Mouse (Mus musculus) lung, postnatal 25 days (tissue): Measurements from ENCODE around the gene Ttc6.

Experiments used
- DNase-seq: peaks from one replicate; pipeline ENCODE4 v3.0.0; 2022; ENCODE audit warnings: low spot score

The Ttc6 gene

DNA sequence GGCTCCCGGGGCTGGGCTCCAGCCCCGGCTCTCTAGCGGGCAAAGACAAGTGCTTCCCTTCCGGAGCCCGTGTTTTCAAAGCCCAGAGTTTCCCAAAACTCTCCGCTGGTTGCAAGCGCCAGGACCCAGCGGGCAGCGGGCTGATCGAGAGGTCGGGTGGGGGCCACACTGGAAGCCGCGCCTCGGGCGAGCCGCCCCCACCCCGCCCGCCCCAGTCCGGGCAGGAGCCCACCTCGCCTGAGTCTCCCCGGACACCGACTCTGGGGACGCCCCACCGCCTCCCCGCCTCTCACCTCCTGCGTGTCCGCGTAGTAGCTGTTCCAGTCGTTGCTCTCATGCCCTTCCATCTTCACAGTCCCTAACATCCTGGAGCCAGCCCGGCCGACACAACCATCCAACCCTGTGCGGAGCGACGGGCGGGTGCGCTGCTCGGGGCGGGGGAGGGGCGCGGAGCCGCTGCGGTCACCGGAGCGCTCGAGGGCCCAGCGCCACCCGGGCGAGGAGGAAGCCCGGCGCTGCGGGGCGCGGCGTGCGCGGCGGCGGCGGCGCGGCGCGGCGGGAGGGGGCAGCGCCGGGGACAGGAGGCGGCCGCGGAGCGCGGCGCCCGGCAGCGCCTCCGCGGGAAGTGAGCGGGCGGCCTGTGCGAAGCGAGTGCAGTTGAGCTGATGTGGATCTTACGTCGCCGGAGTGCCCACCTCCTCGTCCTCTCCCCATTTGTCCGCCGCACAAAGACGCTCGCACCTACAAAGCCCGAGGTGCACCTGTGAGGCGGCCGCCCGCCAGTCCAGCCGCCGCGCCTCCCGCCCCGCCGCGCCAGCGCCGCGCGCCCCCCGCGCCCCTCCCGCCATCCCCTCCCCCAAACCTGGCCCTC lies 18.3 kb upstream of the Ttc6 start:
- DNase-seq = peak; percentile 61

DNA sequence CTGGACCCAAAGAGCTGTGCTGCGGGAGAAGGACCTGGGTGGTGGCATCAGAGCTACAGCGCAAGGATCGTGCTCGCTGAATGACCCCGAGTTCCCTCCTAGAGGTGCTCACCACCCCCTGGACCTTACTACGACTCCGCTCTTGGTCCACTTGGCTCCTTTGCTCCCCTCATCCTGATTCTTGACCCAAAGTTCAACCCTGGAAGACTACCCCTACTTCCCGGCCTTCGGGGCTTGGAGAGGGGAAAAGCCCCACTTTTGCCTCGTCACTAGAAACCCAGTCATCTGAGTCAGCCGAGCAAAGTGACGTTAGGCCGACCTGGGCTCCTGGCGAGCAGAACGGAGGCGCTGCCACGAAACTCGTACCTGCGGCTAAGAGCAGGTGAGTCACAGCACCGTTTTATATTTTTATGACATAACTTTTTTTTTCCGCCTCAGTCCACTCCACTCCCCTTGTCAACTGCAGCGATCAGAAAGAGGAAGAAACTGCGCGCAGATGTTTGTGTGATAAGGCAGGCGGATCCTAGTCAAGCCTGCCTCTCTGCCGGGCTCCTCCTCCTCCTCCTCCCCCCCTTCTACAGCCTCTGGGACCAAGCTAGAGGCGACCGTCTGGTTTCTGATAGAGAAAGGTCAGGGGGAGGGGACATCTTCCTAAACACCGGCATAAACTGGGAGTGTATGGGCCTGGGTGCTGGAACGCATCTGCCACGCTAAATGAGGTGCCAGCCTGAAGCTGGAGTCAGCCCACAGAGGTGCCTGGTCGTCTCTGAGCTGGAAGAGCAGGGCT lies 17.3 kb upstream of the Ttc6 start, which contains the start of gene Foxa1:
Gene Foxa1 (minus strand): TSS at position 502 of the 787 bp plus-strand sequence.
- DNase-seq = peak; percentile 45

DNA sequence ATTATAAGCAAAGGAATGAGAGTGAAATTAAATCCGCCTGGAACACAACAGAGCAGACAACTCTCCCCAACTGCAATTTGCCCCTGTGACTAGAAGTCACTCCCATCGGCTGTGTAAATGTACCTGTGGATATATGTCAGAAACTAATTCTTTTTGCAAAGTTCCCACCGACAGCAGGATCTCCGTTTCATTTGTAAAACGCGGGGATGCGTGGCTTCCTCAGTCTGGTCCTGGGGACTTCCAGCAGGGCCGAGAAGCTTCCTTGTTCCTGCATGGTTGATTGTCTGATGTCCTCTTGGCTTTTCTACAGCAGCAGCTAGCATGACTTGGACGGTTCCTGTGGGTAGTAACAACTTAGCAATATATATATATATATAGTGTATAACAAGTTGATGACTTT lies 16.0 kb upstream of the Ttc6 start:
- no peak for DNase-seq

DNA sequence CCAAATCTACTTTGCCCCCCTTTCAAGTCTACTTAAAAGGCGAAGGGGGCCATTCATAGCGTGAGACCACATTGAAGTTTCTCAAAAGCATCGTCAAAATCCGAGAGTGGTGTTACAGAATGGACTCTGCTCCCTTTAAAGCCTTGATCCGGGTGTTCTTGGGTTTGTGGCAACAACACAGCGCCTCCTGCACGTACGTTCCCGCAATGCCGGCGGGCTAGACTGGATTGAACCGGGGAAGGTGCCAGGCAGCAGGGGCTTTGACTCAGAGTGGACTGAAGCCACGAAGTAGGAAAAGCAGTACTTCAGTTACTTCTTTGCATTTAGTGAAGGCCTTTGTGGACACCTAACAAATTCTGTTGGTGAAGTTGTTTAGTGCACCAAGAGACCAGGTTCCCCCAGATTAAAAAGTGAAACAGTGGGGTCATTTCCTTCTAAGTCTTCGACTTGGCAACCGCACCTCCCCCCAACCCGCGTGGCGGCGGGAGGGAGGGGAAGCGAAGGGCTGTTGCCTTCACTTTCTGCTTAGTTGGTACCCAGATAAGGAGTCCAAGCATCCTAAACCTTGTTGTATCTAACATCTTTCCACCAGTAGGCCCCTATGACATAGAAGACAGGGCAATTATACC lies 15.4 kb upstream of the Ttc6 start:
- no peak for DNase-seq

DNA sequence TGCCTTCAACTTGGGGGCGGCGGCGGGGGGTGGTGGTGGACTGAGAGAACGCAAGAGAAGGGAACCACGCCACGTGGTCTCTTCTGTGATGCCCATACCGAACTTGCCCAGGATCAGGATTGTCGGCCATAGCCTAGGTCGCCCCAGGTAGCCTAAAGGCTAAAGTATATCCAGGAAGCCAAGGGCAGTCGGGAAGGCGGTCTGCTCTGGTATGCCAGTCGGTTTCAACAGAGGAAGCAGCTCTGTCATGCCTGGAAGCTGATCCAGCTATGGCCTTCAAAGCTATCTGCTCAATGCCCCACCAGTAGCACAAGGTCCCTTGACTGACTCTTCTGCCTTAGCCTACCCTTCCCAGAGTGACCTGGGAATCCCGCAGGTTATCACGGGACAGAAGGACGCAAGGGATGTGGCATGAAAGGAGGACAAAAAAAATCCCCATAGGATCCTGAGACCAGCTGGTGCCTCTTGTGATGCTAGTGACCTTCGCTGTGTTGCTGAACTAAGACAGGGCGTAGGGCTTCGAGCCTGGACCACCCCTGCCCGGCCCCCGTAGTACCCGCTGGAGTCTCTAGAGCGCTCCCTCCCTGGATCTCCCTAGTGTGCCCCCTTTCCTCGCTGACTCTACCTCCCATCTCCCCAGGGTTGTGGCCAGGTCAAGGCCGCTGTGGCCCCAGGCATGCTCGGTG lies 14.8 kb upstream of the Ttc6 start:
- DNase-seq = no peak

DNA sequence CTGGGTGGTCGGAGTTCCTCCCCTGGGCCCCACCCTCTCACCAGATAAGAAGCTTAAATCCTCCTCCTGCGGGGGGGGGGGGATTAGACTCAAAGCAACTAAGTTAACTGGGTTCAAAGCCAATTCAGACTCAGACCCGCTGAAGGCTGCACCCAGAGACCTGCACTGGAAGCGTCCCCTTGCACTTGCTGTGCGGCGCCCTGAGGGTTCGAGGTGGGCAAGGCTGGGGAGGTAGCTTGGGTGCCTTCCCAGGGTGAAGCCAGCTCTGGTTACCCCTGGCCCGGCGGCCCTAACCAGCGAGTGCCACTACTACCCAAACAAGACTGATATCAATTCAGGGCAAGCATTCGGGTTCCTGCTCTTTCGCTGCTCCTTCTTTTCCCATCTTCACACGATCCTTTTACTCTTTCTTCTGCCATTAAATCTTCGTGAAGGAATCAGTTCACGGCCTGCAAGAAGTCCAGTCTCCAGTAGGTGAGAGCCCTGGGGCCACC lies 14.2 kb upstream of the Ttc6 start:
- no peak for DNase-seq

DNA sequence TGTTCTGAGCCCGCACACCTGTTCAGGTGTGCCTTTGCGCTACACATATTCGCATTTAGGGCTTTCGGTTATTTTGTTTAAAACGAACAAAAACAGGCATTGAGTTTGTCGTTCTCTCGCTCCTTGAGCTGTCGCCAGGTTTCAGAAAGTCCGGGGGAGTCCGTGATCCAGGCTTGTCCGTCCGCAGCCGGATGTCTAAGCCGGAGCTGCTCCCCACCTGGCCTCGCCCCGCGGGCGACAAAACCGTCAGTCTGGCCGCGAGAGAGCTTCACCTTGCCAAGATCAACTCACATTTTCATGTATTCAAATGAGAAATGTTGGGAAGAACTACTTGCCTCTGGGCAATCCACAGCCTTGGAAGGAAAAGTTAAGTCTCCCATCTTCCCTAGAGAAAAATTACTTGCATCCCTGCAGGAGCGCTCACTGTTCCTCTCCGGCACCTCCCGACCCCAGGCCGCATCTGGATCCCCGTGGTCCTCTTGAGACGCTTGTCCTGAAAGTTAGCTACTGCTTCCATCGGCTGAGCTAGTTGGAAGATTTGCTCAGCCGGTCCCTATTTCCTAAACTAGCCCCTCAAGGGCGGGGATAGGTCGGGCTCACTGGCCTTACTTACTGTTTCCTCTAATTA lies 13.6 kb upstream of the Ttc6 start:
- DNase-seq = no peak

DNA sequence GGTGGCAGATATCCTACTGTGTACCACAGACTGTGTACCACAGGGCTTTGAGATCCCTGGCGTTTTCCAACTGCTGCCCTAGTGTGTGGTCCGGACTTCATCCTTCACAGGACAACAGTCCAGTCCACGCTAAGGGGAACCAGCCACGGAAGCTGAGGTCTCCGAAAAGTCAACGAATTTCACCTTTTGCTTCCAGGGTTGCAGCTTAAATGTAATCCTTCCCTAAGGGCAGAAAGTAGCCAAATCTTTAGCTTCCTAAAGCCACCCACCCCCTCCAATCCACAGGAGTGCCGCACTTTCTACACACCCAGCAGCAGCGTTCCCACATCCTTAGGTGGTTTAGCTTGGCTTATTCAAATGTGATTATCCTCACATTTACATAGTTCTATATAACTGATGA lies 13.0 kb upstream of the Ttc6 start:
- no peak for DNase-seq

DNA sequence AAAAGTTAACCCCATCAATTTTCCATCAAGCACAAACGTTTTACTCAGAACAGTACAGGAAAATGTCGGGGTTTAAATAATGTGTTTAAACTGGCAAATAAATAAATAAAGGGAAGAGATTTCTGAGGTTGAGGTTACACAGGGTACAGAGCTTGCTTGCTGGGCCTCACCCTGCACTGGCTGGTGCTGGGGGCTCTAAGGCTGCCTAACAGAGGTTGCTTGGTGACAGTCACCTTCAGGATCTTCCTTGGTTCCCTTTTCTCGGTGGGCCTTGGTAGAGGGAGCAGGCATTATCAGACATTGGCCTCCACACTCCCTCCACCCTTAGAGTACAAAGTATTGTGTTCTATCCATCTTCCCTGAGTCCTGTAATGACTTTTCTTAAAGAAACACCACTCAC lies 11.6 kb upstream of the Ttc6 start:
- no peak for DNase-seq

DNA sequence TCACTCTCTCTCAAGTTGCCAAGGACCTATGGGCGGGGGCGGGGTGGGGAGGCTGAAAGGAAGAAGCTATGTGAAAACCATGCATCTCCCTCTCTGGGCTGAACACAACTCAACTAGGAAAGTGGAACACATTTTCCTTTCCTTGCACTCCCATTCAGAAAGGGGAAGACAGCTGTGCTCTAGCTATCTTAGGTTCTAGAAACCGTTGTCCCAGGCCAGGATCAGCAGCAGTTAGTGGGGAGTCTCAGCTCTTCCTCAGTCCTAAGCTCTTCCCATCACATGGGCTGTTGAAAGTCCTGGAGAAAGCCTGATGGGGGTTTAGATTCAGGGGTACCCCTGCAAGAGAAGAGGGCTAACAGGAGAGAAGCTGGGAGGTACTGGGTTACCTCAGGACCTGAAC lies 9.8 kb upstream of the Ttc6 start:
- no peak for DNase-seq

DNA sequence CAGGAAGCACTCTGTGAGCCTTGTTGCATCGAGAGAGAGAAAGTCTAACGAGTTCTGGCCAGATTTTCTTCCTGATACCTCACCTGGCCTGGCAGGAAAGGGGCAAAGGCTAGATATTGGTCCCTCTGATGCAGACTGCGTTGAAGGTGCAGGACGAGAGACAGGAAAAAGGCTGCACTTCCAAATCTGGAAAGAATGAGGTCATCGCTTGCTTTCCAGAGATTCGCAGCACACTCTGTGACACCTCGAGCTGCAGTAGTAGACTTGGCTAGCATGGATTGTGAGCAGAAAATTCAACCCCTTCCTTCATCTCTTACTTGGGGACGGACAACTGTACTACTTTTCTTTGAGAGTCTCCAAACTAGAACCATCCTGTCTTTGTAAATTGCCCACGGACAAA lies 7.9 kb downstream of the Ttc6 start:
- DNase-seq = no peak

DNA sequence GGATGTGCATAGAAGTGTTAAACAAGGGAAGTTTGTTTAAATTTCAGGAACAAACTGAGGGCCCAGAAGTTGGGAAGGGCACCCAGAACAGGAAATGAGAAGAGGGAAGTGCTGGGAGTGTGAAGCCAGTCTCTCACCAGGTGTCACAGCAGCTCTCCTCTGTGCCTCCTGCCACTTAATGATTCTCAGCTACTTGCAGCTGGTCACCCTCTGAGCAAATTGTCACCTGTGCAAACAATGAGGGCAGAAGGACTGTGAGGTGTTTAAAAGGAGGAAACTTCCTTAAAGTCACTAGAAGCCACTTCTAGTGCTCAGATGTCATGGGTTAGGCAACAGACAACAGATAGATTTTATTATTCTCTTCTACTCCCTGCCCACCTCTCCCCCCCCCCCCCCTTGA lies 8.5 kb downstream of the Ttc6 start:
- no peak for DNase-seq

DNA sequence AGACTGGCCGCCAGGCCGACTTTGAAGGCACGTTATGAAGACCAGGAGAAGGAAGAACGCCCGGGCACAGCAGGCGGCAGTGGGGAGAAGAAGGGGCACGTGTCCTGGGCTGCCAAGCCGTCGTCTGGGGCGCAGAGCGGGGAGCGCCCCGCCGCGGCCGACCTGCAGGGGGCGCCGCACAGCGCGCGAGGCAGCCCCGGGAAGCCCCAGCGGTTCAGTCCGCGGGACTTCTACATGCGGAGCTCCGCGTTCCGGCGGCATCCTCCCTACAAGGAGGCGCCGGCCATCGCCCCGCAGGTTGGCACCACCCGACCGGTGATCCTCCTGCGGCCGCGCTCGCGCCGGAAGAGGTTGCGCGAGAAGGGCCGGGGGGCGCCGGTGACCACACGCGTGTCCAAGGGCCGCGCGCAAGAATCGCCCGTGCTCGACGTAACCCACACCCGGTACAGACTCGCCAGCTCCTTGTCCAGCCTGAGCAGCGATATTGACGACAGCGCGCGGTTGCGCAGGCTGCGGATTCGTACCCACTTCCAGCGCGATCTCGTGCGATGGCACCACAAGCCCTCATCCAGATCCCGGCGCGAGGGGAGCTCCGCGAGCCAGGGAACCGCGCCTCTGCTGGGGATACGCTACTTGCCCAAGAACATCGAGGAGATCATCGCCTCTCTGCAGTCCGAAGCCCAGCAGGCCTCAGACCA lies 12.2 kb downstream of the Ttc6 start:
- DNase-seq = peak; percentile 42

DNA sequence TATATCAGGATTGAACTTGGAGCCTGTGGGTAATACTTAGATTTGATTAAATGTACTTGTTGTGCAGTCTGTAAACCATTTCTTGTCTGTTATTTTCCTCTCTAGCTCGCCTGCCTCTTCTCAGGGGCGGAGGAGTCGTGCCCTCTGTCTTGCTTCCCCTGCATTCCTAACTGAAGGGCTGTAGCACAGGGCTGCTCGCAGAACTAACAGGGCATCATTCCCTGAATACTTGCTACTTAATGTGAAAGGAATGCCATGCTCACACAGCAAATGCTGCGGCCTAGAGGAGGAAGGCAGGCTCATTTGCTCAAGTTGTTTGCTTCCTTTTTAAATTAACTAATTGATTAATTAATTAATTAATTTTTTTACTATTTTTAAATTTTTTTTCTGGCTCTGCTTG lies 43.7 kb downstream of the Ttc6 start:
- DNase-seq = peak; percentile 30

DNA sequence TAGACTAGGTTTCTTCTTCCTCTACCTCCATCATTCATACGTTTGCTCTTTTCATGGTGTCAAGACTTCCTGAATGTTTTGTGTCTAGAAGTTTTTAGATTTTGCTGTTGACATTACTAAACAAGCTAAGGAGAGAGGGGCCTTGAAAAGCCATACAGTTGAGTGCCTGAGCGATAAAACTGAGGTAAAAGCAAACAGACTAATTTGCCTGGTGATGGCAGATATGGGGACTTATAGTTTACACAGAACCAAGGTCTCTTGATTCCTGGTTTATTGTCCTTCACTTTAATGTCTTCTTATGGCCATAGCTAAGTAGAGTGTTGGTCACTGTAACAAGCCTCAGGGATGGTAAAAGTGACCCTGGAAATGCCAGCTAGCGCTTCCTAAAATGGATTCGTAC lies 51.2 kb downstream of the Ttc6 start:
- DNase-seq = no peak

DNA sequence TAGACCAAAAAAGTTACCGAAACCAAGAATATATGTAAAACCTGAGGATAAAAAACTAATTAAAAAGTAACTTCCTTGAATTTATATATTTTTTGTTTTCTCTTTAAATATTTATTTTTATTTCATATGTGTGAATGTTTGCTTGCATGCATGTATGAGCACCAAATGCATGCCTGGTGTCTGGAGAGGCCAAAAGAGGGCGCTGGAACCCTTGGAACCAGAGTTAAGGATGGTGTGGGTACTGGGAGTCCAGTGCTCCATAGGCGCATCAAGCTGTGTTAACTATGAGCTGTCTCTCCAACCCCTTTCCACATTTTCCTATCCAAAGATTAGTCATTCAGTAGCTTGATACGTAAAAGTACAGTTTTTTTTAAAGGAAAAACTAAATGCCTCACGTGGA lies 58.1 kb downstream of the Ttc6 start:
- DNase-seq = no peak

DNA sequence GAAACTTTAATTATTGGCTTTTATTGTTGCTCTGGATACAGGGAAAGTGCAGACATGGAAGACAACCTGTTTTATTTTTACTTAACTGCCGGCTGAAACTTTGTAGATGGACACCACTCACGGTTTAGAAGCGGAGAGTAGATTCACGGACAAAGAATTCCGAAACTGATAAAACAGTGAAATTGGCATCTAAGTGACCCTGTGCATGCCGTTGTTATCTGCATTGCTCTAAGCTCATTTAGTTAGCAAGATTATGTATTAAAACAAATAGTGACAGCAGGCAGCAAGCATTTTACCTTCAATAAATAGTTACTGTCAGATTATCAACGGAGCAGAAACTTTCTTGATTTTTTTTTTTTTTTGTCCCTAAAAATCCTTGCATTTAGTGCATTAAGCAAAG lies 59.4 kb downstream of the Ttc6 start:
- no peak for DNase-seq

DNA sequence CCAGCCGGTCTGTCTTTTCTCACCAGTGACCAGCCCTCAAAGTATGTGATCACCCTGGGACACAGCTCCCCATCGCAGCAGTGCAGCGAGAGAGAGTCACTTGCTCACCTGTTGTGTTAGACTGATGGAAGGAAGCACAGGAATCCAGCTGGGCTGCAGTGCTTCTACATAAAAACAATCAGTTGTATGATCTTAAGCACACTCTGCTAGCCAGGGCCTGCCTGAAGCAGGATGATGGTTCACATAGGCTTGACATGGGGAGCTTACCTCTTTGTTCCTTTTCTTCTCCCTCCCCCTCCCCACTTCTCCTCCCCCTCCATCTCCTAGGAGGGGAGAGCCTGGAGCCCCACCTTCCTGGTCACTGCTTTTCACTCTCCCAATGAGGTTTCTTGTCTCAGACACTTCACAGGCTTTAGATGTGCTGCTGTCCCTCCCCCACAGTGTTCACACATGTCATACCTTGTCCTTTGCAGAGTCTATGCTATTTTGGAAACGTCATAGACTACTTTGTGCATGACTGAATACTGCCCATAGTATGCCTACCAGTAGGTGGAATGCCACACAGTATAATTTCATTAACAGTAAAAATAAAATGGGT lies 60.2 kb downstream of the Ttc6 start:
- DNase-seq = no peak

DNA sequence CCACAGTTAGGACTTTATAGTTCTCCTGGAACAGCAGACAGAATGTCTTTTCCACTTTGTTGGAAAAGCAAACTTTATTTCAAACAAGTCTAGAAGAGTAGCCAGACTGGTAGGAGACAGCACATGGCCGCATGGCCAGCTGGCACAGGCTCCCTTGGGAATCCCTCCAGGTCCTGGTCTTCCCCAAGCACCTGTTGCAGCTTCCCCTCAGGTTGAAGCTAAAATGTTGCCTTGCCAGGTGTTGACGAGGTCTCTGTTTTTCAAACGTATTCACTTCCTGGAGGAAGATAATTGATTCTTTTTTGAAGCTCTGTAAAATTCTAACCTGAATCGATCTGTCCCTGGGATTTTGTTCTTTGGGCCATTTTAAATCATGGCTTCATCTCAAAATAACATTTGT lies 86.1 kb downstream of the Ttc6 start:
- DNase-seq = no peak

DNA sequence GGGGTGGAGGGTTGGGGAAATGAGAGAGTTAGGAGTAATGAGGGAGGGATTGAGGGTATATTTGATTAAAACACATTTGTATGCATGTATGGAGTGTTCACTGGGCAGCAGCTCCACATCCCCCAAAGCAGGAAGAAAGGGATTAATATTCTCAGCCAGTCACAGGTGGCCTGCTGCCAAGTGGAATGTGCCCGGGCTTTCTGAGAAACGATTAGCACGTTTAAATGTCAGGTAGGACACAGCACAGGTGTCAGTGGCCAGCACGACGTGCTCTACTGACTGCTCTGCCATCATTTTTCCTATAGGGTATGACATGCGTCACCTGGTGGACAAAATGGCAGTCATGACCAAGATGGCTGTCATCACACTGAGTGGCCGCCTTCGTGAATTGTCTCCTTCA lies 86.8 kb downstream of the Ttc6 start:
- no peak for DNase-seq
